Mouse (Mus musculus): ENCODE data around the gene Lamb1. TPM values are rescaled to one million over a fixed set of nuclear protein-coding genes. Genes with fewer than 3 reads are reported as not detected.

Lamb1 gene
- polyA plus RNA-seq, 1 experiment from 2014 or later, result 115 TPM

GRCm38 (mm10) chr12:31317670-31318408, 52.8 kb downstream of the Lamb1 start:
- WGBS, result 88% methylated on average over 7 of the region's 7 CpGs
- H3K9ac ChIP-seq (ENCODE audit: low read depth, low read length), result no peak overlapping the region
- no peak overlapping the region for H3K27ac ChIP-seq
- peaks cover 75% of the 10 kb centered on the region for H3K36me3 ChIP-seq (ENCODE audit: insufficient read depth, low read length)
- DNase-seq (ENCODE audit: low spot score) (no peak), ATAC-seq (replicated peaks; ENCODE audit: low FRiP score, low read depth) (no peak)
- H3K4me1 ChIP-seq (replicated peaks; ENCODE audit: insufficient read depth, low read length), result no peaks in the 10 kb centered on the region
- no peak overlapping the region for H3K4me2 ChIP-seq (ENCODE audit: low read length)
- H3K27me3 ChIP-seq (ENCODE audit: insufficient read depth, low read length), result no peaks in the 10 kb centered on the region
- no peak overlapping the region for H3K4me3 ChIP-seq (replicated peaks; ENCODE audit: low read depth, low read length)
- no peaks in the 10 kb centered on the region for H3K9me3 ChIP-seq (replicated peaks; ENCODE audit: low read length)
- TF ChIP-seq CTCF (IDR thresholded peaks at IDR 0.05; ENCODE audit: low read depth), result no peak

GRCm38 (mm10) chr12:31318409-31318963, 53.5 kb downstream of the Lamb1 start:
- no peak overlapping the region for H3K4me3 ChIP-seq (replicated peaks; ENCODE audit: low read depth, low read length)
- ATAC-seq (replicated peaks; ENCODE audit: low FRiP score, low read depth) (no peak), DNase-seq (ENCODE audit: low spot score) (no peak)
- H3K27ac ChIP-seq, result no peak overlapping the region
- H3K36me3 ChIP-seq (ENCODE audit: insufficient read depth, low read length), result peaks cover 75% of the 10 kb centered on the region
- no peak for TF ChIP-seq CTCF (IDR thresholded peaks at IDR 0.05; ENCODE audit: low read depth)
- WGBS, result 77% methylated on average over 10 of the region's 10 CpGs
- H3K4me1 ChIP-seq (replicated peaks; ENCODE audit: insufficient read depth, low read length), result no peaks in the 10 kb centered on the region
- no peaks in the 10 kb centered on the region for H3K27me3 ChIP-seq (ENCODE audit: insufficient read depth, low read length)
- H3K9me3 ChIP-seq (replicated peaks; ENCODE audit: low read length), result no peaks in the 10 kb centered on the region
- no peak overlapping the region for H3K9ac ChIP-seq (ENCODE audit: low read depth, low read length)
- H3K4me2 ChIP-seq (ENCODE audit: low read length), result no peak overlapping the region

GRCm38 (mm10) chr12:31320817-31321216, 55.8 kb downstream of the Lamb1 start:
- no peak overlapping the region for H3K4me3 ChIP-seq (replicated peaks; ENCODE audit: low read depth, low read length)
- TF ChIP-seq CTCF (IDR thresholded peaks at IDR 0.05; ENCODE audit: low read depth), result no peak
- 46% methylated on average over 13 of the region's 13 CpGs for WGBS
- H3K27ac ChIP-seq, result no peak overlapping the region
- peaks cover 81% of the 10 kb centered on the region for H3K36me3 ChIP-seq (ENCODE audit: insufficient read depth, low read length)
- DNase-seq (ENCODE audit: low spot score), result no peak
- H3K9me3 ChIP-seq (replicated peaks; ENCODE audit: low read length), result no peaks in the 10 kb centered on the region
- H3K4me1 ChIP-seq (replicated peaks; ENCODE audit: insufficient read depth, low read length), result no peaks in the 10 kb centered on the region
- H3K9ac ChIP-seq (ENCODE audit: low read depth, low read length), result no peak overlapping the region
- no peak for ATAC-seq (replicated peaks; ENCODE audit: low FRiP score, low read depth)
- H3K4me2 ChIP-seq (ENCODE audit: low read length), result no peak overlapping the region
- H3K27me3 ChIP-seq (ENCODE audit: insufficient read depth, low read length), result no peaks in the 10 kb centered on the region

GRCm38 (mm10) chr12:31321532-31321931, 56.5 kb downstream of the Lamb1 start:
- H3K9me3 ChIP-seq (replicated peaks; ENCODE audit: low read length), result no peaks in the 10 kb centered on the region
- no peak overlapping the region for H3K27ac ChIP-seq
- no peak overlapping the region for H3K4me3 ChIP-seq (replicated peaks; ENCODE audit: low read depth, low read length)
- peaks cover 84% of the 10 kb centered on the region for H3K36me3 ChIP-seq (ENCODE audit: insufficient read depth, low read length)
- no peak for TF ChIP-seq CTCF (IDR thresholded peaks at IDR 0.05; ENCODE audit: low read depth)
- no peaks in the 10 kb centered on the region for H3K4me1 ChIP-seq (replicated peaks; ENCODE audit: insufficient read depth, low read length)
- no peak for DNase-seq (ENCODE audit: low spot score)
- no peak overlapping the region for H3K9ac ChIP-seq (ENCODE audit: low read depth, low read length)
- WGBS, result 92% methylated on average over 1 of the region's 1 CpGs
- H3K27me3 ChIP-seq (ENCODE audit: insufficient read depth, low read length), result no peaks in the 10 kb centered on the region
- no peak overlapping the region for H3K4me2 ChIP-seq (ENCODE audit: low read length)
- no peak for ATAC-seq (replicated peaks; ENCODE audit: low FRiP score, low read depth)

GRCm38 (mm10) chr12:31323136-31323695, 58.2 kb downstream of the Lamb1 start:
- 71% methylated on average over 9 of the region's 9 CpGs for WGBS
- ATAC-seq (replicated peaks; ENCODE audit: low FRiP score, low read depth), result peak; percentile 68
- Histone ChIP-seq H3K27me3 (ENCODE audit: insufficient read depth, low read length) (no peaks in the 10 kb centered on the region), H3K9ac (ENCODE audit: low read depth, low read length) (no peak overlapping the region), H3K9me3 (replicated peaks; ENCODE audit: low read length) (no peaks in the 10 kb centered on the region), H3K4me2 (ENCODE audit: low read length) (no peak overlapping the region), H3K27ac (peak overlapping the region; percentile 38), H3K4me3 (replicated peaks; ENCODE audit: low read depth, low read length) (no peak overlapping the region), H3K36me3 (ENCODE audit: insufficient read depth, low read length) (peaks cover 79% of the 10 kb centered on the region), H3K4me1 (replicated peaks; ENCODE audit: insufficient read depth, low read length) (no peaks in the 10 kb centered on the region)
- no peak for TF ChIP-seq CTCF (IDR thresholded peaks at IDR 0.05; ENCODE audit: low read depth)
- DNase-seq (ENCODE audit: low spot score), result no peak

GRCm38 (mm10) chr12:31327139-31327538, 62.1 kb downstream of the Lamb1 start:
- DNase-seq (ENCODE audit: low spot score), result no peak
- no peak for ATAC-seq (replicated peaks; ENCODE audit: low FRiP score, low read depth)
- WGBS, result 88% methylated on average over 9 of the region's 9 CpGs
- Histone ChIP-seq H3K9ac (ENCODE audit: low read depth, low read length) (no peak overlapping the region), H3K4me2 (ENCODE audit: low read length) (no peak overlapping the region), H3K27ac (no peak overlapping the region), H3K9me3 (replicated peaks; ENCODE audit: low read length) (no peaks in the 10 kb centered on the region), H3K36me3 (ENCODE audit: insufficient read depth, low read length) (peaks cover 71% of the 10 kb centered on the region), H3K4me1 (replicated peaks; ENCODE audit: insufficient read depth, low read length) (no peaks in the 10 kb centered on the region), H3K27me3 (ENCODE audit: insufficient read depth, low read length) (no peaks in the 10 kb centered on the region), H3K4me3 (replicated peaks; ENCODE audit: low read depth, low read length) (no peak overlapping the region)
- no peak for TF ChIP-seq CTCF (IDR thresholded peaks at IDR 0.05; ENCODE audit: low read depth)
